Mouse (Mus musculus) limb, embryonic 15.5 days (tissue): ENCODE data around the gene Itk. TPM values are rescaled to one million over a fixed set of nuclear protein-coding genes. Genes with fewer than 3 reads are reported as not detected.

Source experiments
- ATAC-seq: fragments of 200-750 bp; cut with Nextera tagmentation; 2 replicates; pipeline ENCODE4 v1.8.0; 2017; ENCODE audit warnings: low read depth, moderate TSS enrichment; ENCODE audit not compliant: insufficient number of reproducible peaks, low FRiP score, low TSS enrichment
- H3K27ac ChIP-seq: fragments of 300-500 bp; sonication (generic); 2 replicates; pipeline ENCODE4 v1.5.1; 2015; ENCODE audit warnings: moderate library complexity, mild to moderate bottlenecking, inconsistent platforms
- H3K27me3 ChIP-seq: fragments of 300-500 bp; sonication (generic); 2 replicates; pipeline ENCODE4 v1.6.1; 2015; ENCODE audit warnings: inconsistent platforms
- H3K36me3 ChIP-seq: fragments of 300-500 bp; sonication (generic); 2 replicates; pipeline ENCODE4 v1.6.1; 2015; ENCODE audit warnings: inconsistent platforms
- H3K4me1 ChIP-seq: fragments of 300-500 bp; sonication (generic); 2 replicates; pipeline ENCODE4 v1.6.1; 2015; ENCODE audit warnings: inconsistent platforms
- H3K4me2 ChIP-seq: fragments of 300-500 bp; sonication (generic); 2 replicates; pipeline ENCODE4 v1.6.1; 2015; ENCODE audit warnings: mild to moderate bottlenecking, inconsistent platforms
- H3K4me3 ChIP-seq: fragments of 300-500 bp; sonication (generic); 2 replicates; pipeline ENCODE4 v1.5.1; 2015; ENCODE audit warnings: mild to moderate bottlenecking, inconsistent platforms
- H3K9ac ChIP-seq: fragments of 300-500 bp; sonication (generic); 2 replicates; pipeline ENCODE4 v1.6.1; 2015; ENCODE audit warnings: inconsistent platforms
- H3K9me3 ChIP-seq: fragments of 300-500 bp; sonication (generic); 2 replicates; pipeline ENCODE4 v1.6.1; 2016; ENCODE audit warnings: inconsistent platforms
- WGBS: fragments of 180-500 bp; shearing (Covaris S2); methylation state at CpG from one replicate; pipeline ENCODE4 v1.1.7; 2015; 5-methylcytosine and 5-hydroxymethylcytosine counted together
- polyA plus RNA-seq: library from polyadenylated mRNA; unstranded; fragments of >200 nt; fragmentation: Nextera tagmentation; extraction: Ambion mirVana; gene quantifications from 2 replicates; pipeline ENCODE4 v1.2.1, GENCODE M21; 2015

Itk gene
- polyA plus RNA-seq, 1 experiment from 2014 or later: 0.38 TPM

GRCm38 (mm10) chr11:46371250-46371649 is 18.1 kb downstream of the Itk start:
- Histone ChIP-seq H3K4me2 (no peak overlapping the region), H3K9ac (no peak overlapping the region), H3K27me3 (no peaks in the 10 kb centered on the region), H3K4me3 (no peak overlapping the region), H3K4me1 (no peaks in the 10 kb centered on the region), H3K27ac (no peak overlapping the region), H3K9me3 (no peaks in the 10 kb centered on the region), H3K36me3 (no peaks in the 10 kb centered on the region)
- no peak for ATAC-seq
- WGBS: 90% methylated on average over 8 of the region's 8 CpGs

- Histone ChIP-seq H3K36me3 (no peaks in the 10 kb centered on the region), H3K4me2 (no peak overlapping the region), H3K9me3 (no peaks in the 10 kb centered on the region), H3K4me1 (no peaks in the 10 kb centered on the region), H3K4me3 (no peak overlapping the region), H3K27ac (no peak overlapping the region), H3K9ac (no peak overlapping the region), H3K27me3 (no peaks in the 10 kb centered on the region)
- no peak for ATAC-seq
- 88% methylated on average over 4 of the region's 4 CpGs for WGBS
Observed at GRCm38 (mm10) chr11:46370457-46370856, 18.9 kb downstream of the Itk start.

GRCm38 (mm10) chr11:46366357-46366756 is 23.0 kb downstream of the Itk start:
- no peak overlapping the region for H3K9ac ChIP-seq
- no peak overlapping the region for H3K27ac ChIP-seq
- H3K27me3 ChIP-seq: no peaks in the 10 kb centered on the region
- H3K4me3 ChIP-seq: no peak overlapping the region
- WGBS: 36% methylated on average over 3 of the region's 3 CpGs
- no peaks in the 10 kb centered on the region for H3K9me3 ChIP-seq
- no peak overlapping the region for H3K4me2 ChIP-seq
- no peaks in the 10 kb centered on the region for H3K36me3 ChIP-seq
- H3K4me1 ChIP-seq: 0 out of 2 replicates have a peak, but pooled peaks cover 6% of the 10 kb centered on the region
- no peak for ATAC-seq

GRCm38 (mm10) chr11:46365744-46366143 is 23.6 kb downstream of the Itk start:
- no peaks in the 10 kb centered on the region for H3K9me3 ChIP-seq
- WGBS: 76% methylated on average over 5 of the region's 5 CpGs
- H3K27ac ChIP-seq: no peak overlapping the region
- H3K36me3 ChIP-seq: no peaks in the 10 kb centered on the region
- no peak overlapping the region for H3K4me2 ChIP-seq
- no peak overlapping the region for H3K9ac ChIP-seq
- no peaks in the 10 kb centered on the region for H3K27me3 ChIP-seq
- 0 out of 2 replicates have a peak, but pooled peaks cover 6% of the 10 kb centered on the region for H3K4me1 ChIP-seq
- no peak for ATAC-seq
- H3K4me3 ChIP-seq: no peak overlapping the region

GRCm38 (mm10) chr11:46363864-46364263 is 25.5 kb downstream of the Itk start:
- no peaks in the 10 kb centered on the region for H3K36me3 ChIP-seq
- WGBS: 95% methylated on average over 9 of the region's 9 CpGs
- no peak overlapping the region for H3K4me3 ChIP-seq
- H3K9ac ChIP-seq: no peak overlapping the region
- 0 out of 2 replicates have a peak, but pooled peaks cover 6% of the 10 kb centered on the region for H3K4me1 ChIP-seq
- H3K27ac ChIP-seq: no peak overlapping the region
- H3K27me3 ChIP-seq: no peaks in the 10 kb centered on the region
- ATAC-seq: no peak
- H3K4me2 ChIP-seq: no peak overlapping the region
- H3K9me3 ChIP-seq: no peaks in the 10 kb centered on the region

- ATAC-seq: no peak
Observed at GRCm38 (mm10) chr11:46362061-46363022, 27.0 kb downstream of the Itk start.

GRCm38 (mm10) chr11:46360991-46361665 is 28.2 kb downstream of the Itk start:
- H3K9me3 ChIP-seq: no peaks in the 10 kb centered on the region
- H3K27me3 ChIP-seq: no peaks in the 10 kb centered on the region
- no peak overlapping the region for H3K4me2 ChIP-seq
- H3K9ac ChIP-seq: no peak overlapping the region
- no peak overlapping the region for H3K4me3 ChIP-seq
- no peak for ATAC-seq
- H3K36me3 ChIP-seq: no peaks in the 10 kb centered on the region
- H3K4me1 ChIP-seq: 0 out of 2 replicates have a peak, but pooled peaks cover 6% of the 10 kb centered on the region
- 44% methylated on average over 2 of the region's 2 CpGs for WGBS
- H3K27ac ChIP-seq: no peak overlapping the region

More at GRCm38 (mm10) chr11:46362061-46363022, 27.0 kb downstream of the Itk start:
- 56% methylated on average over 18 of the region's 18 CpGs for WGBS
- Histone ChIP-seq H3K9me3 (no peaks in the 10 kb centered on the region), H3K9ac (no peak overlapping the region), H3K4me2 (no peak overlapping the region), H3K27me3 (no peaks in the 10 kb centered on the region), H3K4me3 (no peak overlapping the region), H3K36me3 (no peaks in the 10 kb centered on the region), H3K4me1 (0 out of 2 replicates have a peak, but pooled peaks cover 6% of the 10 kb centered on the region), H3K27ac (no peak overlapping the region)

- Histone ChIP-seq H3K4me3 (no peak overlapping the region), H3K27me3 (no peaks in the 10 kb centered on the region)
- 67% methylated on average over 1 of the region's 1 CpGs for WGBS
Observed at GRCm38 (mm10) chr11:46358369-46358768, 30.9 kb downstream of the Itk start.

GRCm38 (mm10) chr11:46349681-46350410 is 39.5 kb downstream of the Itk start:
- Histone ChIP-seq H3K27ac (no peak overlapping the region), H3K27me3 (no peaks in the 10 kb centered on the region), H3K4me3 (no peak overlapping the region), H3K4me1 (no peaks in the 10 kb centered on the region), H3K4me2 (no peak overlapping the region), H3K36me3 (no peaks in the 10 kb centered on the region), H3K9ac (no peak overlapping the region), H3K9me3 (no peaks in the 10 kb centered on the region)
- WGBS: 16% methylated on average over 2 of the region's 2 CpGs
- ATAC-seq: no peak

More at GRCm38 (mm10) chr11:46358369-46358768, 30.9 kb downstream of the Itk start:
- Histone ChIP-seq H3K36me3 (no peaks in the 10 kb centered on the region), H3K4me1 (0 out of 2 replicates have a peak, but pooled peaks cover 6% of the 10 kb centered on the region), H3K9ac (no peak overlapping the region), H3K27ac (no peak overlapping the region), H3K9me3 (no peaks in the 10 kb centered on the region), H3K4me2 (no peak overlapping the region)
- ATAC-seq: no peak

GRCm38 (mm10) chr11:46348416-46348815 is 40.9 kb downstream of the Itk start:
- H3K27ac ChIP-seq: no peak overlapping the region
- no peak for ATAC-seq
- 74% methylated on average over 3 of the region's 3 CpGs for WGBS

GRCm38 (mm10) chr11:46347756-46348155 is 41.6 kb downstream of the Itk start:
- no peaks in the 10 kb centered on the region for H3K27me3 ChIP-seq
- ATAC-seq: no peak
- no peaks in the 10 kb centered on the region for H3K9me3 ChIP-seq
- H3K4me3 ChIP-seq: no peak overlapping the region
- no peak overlapping the region for H3K4me2 ChIP-seq
- no peaks in the 10 kb centered on the region for H3K36me3 ChIP-seq
- H3K9ac ChIP-seq: no peak overlapping the region
- WGBS: 73% methylated on average over 5 of the region's 5 CpGs
- no peaks in the 10 kb centered on the region for H3K4me1 ChIP-seq
- H3K27ac ChIP-seq: no peak overlapping the region

More at GRCm38 (mm10) chr11:46348416-46348815, 40.9 kb downstream of the Itk start:
- H3K4me2 ChIP-seq: no peak overlapping the region
- no peaks in the 10 kb centered on the region for H3K27me3 ChIP-seq
- H3K36me3 ChIP-seq: no peaks in the 10 kb centered on the region
- H3K9ac ChIP-seq: no peak overlapping the region
- H3K9me3 ChIP-seq: no peaks in the 10 kb centered on the region
- H3K4me3 ChIP-seq: no peak overlapping the region
- no peaks in the 10 kb centered on the region for H3K4me1 ChIP-seq
